Mouse (Mus musculus): Measurements from ENCODE around the gene Iqce. TPM values are rescaled to one million over a fixed set of nuclear protein-coding genes. Genes with fewer than 3 reads are reported as not detected.

Iqce gene
- total and polyA plus RNA-seq, 2 experiments = 2.3 to 5.5 TPM

GRCm38 (mm10) chr5:140703480-140704377, 1.6 kb upstream of the Iqce start:
- Histone ChIP-seq H3K27me3 (ENCODE audit: control insufficient read depth, insufficient read depth, low read length) (no peaks in the 10 kb centered on the region), H3K4me1 (ENCODE audit: control insufficient read depth, insufficient read depth, low read length) (peaks cover 12% of the 10 kb centered on the region), H3K36me3 (ENCODE audit: control insufficient read depth, insufficient read depth, low read length) (no peaks in the 10 kb centered on the region), H3K27ac (replicated peaks; ENCODE audit: insufficient read depth, low read depth, low read length) (peak overlapping the region; percentile 53), H3K79me2 (ENCODE audit: control insufficient read depth, insufficient read depth, low read length) (no peaks in the 10 kb centered on the region; the same call in 1 of the 2 replicates), H3K9ac (ENCODE audit: low read depth, low read length) (peak overlapping the region; percentile 32), H3K4me3 (ENCODE audit: insufficient read depth, low read depth, low read length) (peak overlapping the region; percentile 20)
- TF ChIP-seq CTCF (IDR thresholded peaks at IDR 0.05; ENCODE audit: low read depth, low read length) (no peak), POLR2A (IDR thresholded peaks at IDR 0.05; ENCODE audit: extremely low read depth, insufficient read depth, low read length) (no peak)
- 22% methylated on average over 17 of the region's 17 CpGs for WGBS
- DNase-seq (ENCODE audit: extremely low read depth, low read depth, low spot score) = no peak

DNA sequence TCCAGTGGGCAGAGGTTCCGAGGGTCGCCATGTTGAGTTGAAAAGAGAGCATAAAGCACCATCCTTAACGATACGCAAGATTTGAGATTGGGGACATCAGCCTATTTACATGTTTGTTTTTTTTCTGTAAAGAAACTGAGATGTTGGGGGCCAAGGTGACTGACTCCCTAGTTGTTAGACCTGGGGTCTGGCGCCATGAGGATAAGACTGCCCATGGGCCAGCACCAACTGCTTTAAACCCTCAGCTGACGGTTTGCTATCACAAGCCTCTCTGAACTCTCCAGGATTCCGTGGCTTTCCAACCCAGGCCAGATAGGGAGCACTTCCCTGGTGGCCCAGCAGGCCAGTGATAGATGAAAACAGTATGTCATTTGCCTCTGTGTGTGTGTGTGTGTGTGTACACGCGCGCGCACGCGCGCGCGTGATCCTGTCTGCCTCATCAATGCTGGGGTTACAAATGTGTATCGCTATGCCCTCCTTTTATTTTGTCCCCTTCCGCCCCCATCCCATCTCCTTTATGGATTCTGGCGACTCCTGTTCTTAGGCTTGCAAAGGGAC, 519 bp upstream of the Iqce start:
- H3K4me3 ChIP-seq (ENCODE audit: insufficient read depth, low read depth, low read length) = no peak overlapping the region
- H3K4me1 ChIP-seq (ENCODE audit: control insufficient read depth, insufficient read depth, low read length) = peaks cover 12% of the 10 kb centered on the region
- H3K27ac ChIP-seq (replicated peaks; ENCODE audit: insufficient read depth, low read depth, low read length) = no peak overlapping the region
- 65% methylated on average over 19 of the region's 19 CpGs for WGBS
- no peaks in the 10 kb centered on the region for H3K36me3 ChIP-seq (ENCODE audit: control insufficient read depth, insufficient read depth, low read length)
- TF ChIP-seq CTCF (IDR thresholded peaks at IDR 0.05; ENCODE audit: low read depth, low read length) (no peak), POLR2A (IDR thresholded peaks at IDR 0.05; ENCODE audit: extremely low read depth, insufficient read depth, low read length) (no peak)
- no peak for DNase-seq (ENCODE audit: extremely low read depth, low read depth, low spot score)
- H3K9ac ChIP-seq (ENCODE audit: low read depth, low read length) = no peak overlapping the region
- no peaks in the 10 kb centered on the region; the same call in 1 of the 2 replicates for H3K79me2 ChIP-seq (ENCODE audit: control insufficient read depth, insufficient read depth, low read length)
- no peaks in the 10 kb centered on the region for H3K27me3 ChIP-seq (ENCODE audit: control insufficient read depth, insufficient read depth, low read length)

DNA sequence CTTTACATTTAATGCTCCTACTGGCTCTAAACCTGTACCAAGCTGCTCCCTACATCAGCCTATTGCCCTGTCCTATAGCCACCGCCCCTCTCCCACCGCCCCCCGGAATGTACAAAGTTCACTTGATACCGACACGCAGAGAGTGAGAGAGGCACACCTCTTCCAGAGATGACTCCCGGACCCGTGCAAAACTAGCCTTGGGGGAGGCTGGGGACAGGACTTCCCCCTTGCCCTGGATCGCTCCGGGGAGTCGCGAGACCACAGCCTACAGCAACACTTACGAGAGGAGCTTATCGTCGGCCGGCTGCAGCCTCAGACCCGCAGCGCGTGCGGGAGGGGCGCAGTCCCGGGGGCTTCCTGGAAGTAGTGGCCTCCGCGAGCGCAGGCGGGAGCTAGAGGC, 517 bp downstream of the Iqce start:
- peak overlapping the region; percentile 79 for H3K9ac ChIP-seq (ENCODE audit: low read depth, low read length)
- H3K36me3 ChIP-seq (ENCODE audit: control insufficient read depth, insufficient read depth, low read length) = no peaks in the 10 kb centered on the region
- peak overlapping the region; percentile 22; the same call in 1 of the 2 replicates for H3K27ac ChIP-seq (replicated peaks; ENCODE audit: insufficient read depth, low read depth, low read length)
- no peaks in the 10 kb centered on the region for H3K27me3 ChIP-seq (ENCODE audit: control insufficient read depth, insufficient read depth, low read length)
- TF ChIP-seq POLR2A (IDR thresholded peaks at IDR 0.05; ENCODE audit: extremely low read depth, insufficient read depth, low read length) (no peak), CTCF (IDR thresholded peaks at IDR 0.05; ENCODE audit: low read depth, low read length) (no peak)
- WGBS = 1% methylated on average over 25 of the region's 25 CpGs
- peak overlapping the region; percentile 83 for H3K4me3 ChIP-seq (ENCODE audit: insufficient read depth, low read depth, low read length)
- H3K4me1 ChIP-seq (ENCODE audit: control insufficient read depth, insufficient read depth, low read length) = peaks cover 12% of the 10 kb centered on the region
- no peak for DNase-seq (ENCODE audit: extremely low read depth, low read depth, low spot score)
- no peaks in the 10 kb centered on the region for H3K79me2 ChIP-seq (ENCODE audit: control insufficient read depth, insufficient read depth, low read length)

DNA sequence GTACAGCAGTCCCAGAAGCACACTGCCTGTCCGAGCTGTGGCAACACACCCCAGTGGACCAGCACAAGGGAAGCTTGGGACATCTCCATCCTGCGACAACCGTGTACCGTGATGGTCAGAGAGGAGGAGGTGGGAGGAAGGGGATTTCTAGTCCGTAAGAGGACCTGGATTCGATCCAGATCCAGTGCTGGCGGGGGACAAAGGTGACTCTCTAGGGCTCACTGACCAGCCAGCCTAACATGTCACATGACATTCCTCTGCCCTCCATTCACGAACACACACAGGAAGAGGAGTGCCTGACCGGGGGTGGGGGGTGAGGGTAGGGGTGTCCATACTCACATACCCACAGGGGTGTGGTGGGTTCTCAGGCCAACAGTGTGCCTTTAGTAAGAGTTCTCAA, 2.4 kb downstream of the Iqce start:
- no peak overlapping the region for H3K4me3 ChIP-seq (ENCODE audit: insufficient read depth, low read depth, low read length)
- WGBS = 24% methylated on average over 9 of the region's 9 CpGs
- no peaks in the 10 kb centered on the region for H3K27me3 ChIP-seq (ENCODE audit: control insufficient read depth, insufficient read depth, low read length)
- H3K79me2 ChIP-seq (ENCODE audit: control insufficient read depth, insufficient read depth, low read length) = no peaks in the 10 kb centered on the region
- TF ChIP-seq POLR2A (IDR thresholded peaks at IDR 0.05; ENCODE audit: extremely low read depth, insufficient read depth, low read length) (no peak), CTCF (IDR thresholded peaks at IDR 0.05; ENCODE audit: low read depth, low read length) (no peak)
- no peak overlapping the region for H3K9ac ChIP-seq (ENCODE audit: low read depth, low read length)
- DNase-seq (ENCODE audit: extremely low read depth, low read depth, low spot score) = no peak
- no peaks in the 10 kb centered on the region for H3K36me3 ChIP-seq (ENCODE audit: control insufficient read depth, insufficient read depth, low read length)
- H3K4me1 ChIP-seq (ENCODE audit: control insufficient read depth, insufficient read depth, low read length) = peaks cover 4% of the 10 kb centered on the region; the same call in 1 of the 2 replicates
- no peak overlapping the region for H3K27ac ChIP-seq (replicated peaks; ENCODE audit: insufficient read depth, low read depth, low read length)

DNA sequence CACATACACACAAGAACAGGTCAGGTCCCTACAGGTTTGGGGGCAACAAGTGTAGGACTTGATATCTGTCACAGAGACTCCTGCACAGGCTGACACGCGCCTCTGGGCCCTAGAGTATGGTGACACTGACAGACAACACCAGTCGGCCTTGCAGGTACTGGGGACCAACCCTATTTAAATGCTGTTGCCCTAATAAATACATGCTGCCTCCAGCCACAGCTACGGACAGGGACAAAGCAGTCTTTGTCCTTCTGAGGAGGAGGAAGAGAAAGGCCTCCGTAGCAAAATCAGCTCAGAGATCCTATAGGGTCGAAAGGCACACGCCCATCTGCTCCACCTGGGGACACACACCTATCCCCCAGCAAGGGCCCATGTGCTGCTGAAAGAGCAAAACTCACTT, 6.2 kb downstream of the Iqce start:
- H3K27ac ChIP-seq (replicated peaks; ENCODE audit: insufficient read depth, low read depth, low read length) = no peak overlapping the region
- TF ChIP-seq POLR2A (IDR thresholded peaks at IDR 0.05; ENCODE audit: extremely low read depth, insufficient read depth, low read length) (no peak), CTCF (IDR thresholded peaks at IDR 0.05; ENCODE audit: low read depth, low read length) (no peak)

More for the DNA sequence above, 6.2 kb downstream of the Iqce start:
- Histone ChIP-seq H3K27me3 (ENCODE audit: control insufficient read depth, insufficient read depth, low read length) (no peaks in the 10 kb centered on the region), H3K36me3 (ENCODE audit: control insufficient read depth, insufficient read depth, low read length) (no peaks in the 10 kb centered on the region), H3K79me2 (ENCODE audit: control insufficient read depth, insufficient read depth, low read length) (no peaks in the 10 kb centered on the region), H3K4me1 (ENCODE audit: control insufficient read depth, insufficient read depth, low read length) (no peaks in the 10 kb centered on the region), H3K9ac (ENCODE audit: low read depth, low read length) (no peak overlapping the region), H3K4me3 (ENCODE audit: insufficient read depth, low read depth, low read length) (no peak overlapping the region)
- WGBS = 94% methylated on average over 7 of the region's 7 CpGs
- DNase-seq (ENCODE audit: extremely low read depth, low read depth, low spot score) = no peak
